Mouse (Mus musculus) midbrain, postnatal 0 days (tissue): ENCODE results near the gene Ehd1. TPM values are rescaled to one million over a fixed set of nuclear protein-coding genes. Genes with fewer than 3 reads are reported as not detected.

ENCODE experiments used
- ATAC-seq: fragments of 200-750 bp; cut with Nextera tagmentation; 2 replicates; pipeline ENCODE4 v1.8.0; 2017; ENCODE audit warnings: moderate number of reproducible peaks, mild to moderate bottlenecking, moderate TSS enrichment, moderate library complexity; ENCODE audit not compliant: low FRiP score
- DNase-seq: peaks from one replicate; pipeline ENCODE4 v3.0.0-alpha.2; 2015; ENCODE audit warnings: low spot score
- H3K27ac ChIP-seq: fragments of 300-500 bp; sonication (generic); 2 replicates; pipeline ENCODE4 v1.5.1; 2014; ENCODE audit warnings: low read depth, mild to moderate bottlenecking, low read length, mixed read lengths
- H3K27me3 ChIP-seq: fragments of 300-500 bp; sonication (generic); 2 replicates; pipeline ENCODE4 v1.6.1; 2014; ENCODE audit warnings: low read length, control low read depth, mixed read lengths; ENCODE audit not compliant: insufficient read depth
- H3K36me3 ChIP-seq: fragments of 300-500 bp; sonication (generic); 2 replicates; pipeline ENCODE4 v1.6.1; 2014; ENCODE audit warnings: low read length, control low read depth, mixed read lengths; ENCODE audit not compliant: insufficient read depth
- H3K4me1 ChIP-seq: fragments of 300-500 bp; sonication (generic); 2 replicates; pipeline ENCODE4 v1.6.1; 2014; ENCODE audit warnings: mild to moderate bottlenecking, control low read depth, antibody characterized with exemption, low read length, mixed read lengths; ENCODE audit not compliant: insufficient read depth
- H3K4me2 ChIP-seq: fragments of 300-500 bp; sonication (generic); 2 replicates; pipeline ENCODE4 v1.6.1; 2014; ENCODE audit warnings: low read depth, mild to moderate bottlenecking, low read length, mixed read lengths; ENCODE audit not compliant: poor library complexity, severe bottlenecking
- H3K4me3 ChIP-seq: fragments of 300-500 bp; sonication (generic); 2 replicates; pipeline ENCODE4 v1.5.1; 2014; ENCODE audit warnings: low read depth, mild to moderate bottlenecking, low read length, moderate library complexity
- H3K9ac ChIP-seq: fragments of 300-500 bp; sonication (generic); replicated peaks from 2 replicates; pipeline ENCODE4 v1.6.1; 2014; ENCODE audit warnings: mild to moderate bottlenecking, low read length, moderate library complexity, mixed read lengths; ENCODE audit not compliant: poor library complexity, severe bottlenecking
- H3K9me3 ChIP-seq: fragments of 300-500 bp; sonication (generic); 2 replicates; pipeline ENCODE4 v1.6.1; 2016; ENCODE audit warnings: low read length, control low read depth
- CTCF ChIP-seq: IDR thresholded peaks from 2 replicates; pipeline ENCODE4 v1.5.1; 2016; ENCODE audit warnings: antibody characterized with exemption, mild to moderate bottlenecking
- WGBS: fragments of 180-500 bp; shearing (Covaris S2); extraction: QIAGEN DNeasy Blood & Tissue Kit; methylation state at CpG from one replicate; pipeline ENCODE4 v1.1.7; 2014; 5-methylcytosine and 5-hydroxymethylcytosine counted together
- polyA plus RNA-seq: library from polyadenylated mRNA; unstranded; fragments of >200 nt; fragmentation: Nextera tagmentation; extraction: Ambion mirVana; gene quantifications from 2 replicates; pipeline ENCODE4 v1.2.1, GENCODE M21; 2015
- total RNA-seq: library from RNA; depleted of rRNA; stranded (reverse); fragments of >200 nt; gene quantifications from 2 replicates; pipeline ENCODE4 v1.2.3, GENCODE M21; 2014

Gene Ehd1
- total and polyA plus RNA-seq, 2 experiments from 2014 or later = 74.0 to 139 TPM

GRCm38 (mm10) chr19:6234337-6235083 is 42.0 kb upstream of the Ehd1 start:
- Histone ChIP-seq H3K27me3 (no peaks in the 10 kb centered on the region), H3K9me3 (no peaks in the 10 kb centered on the region), H3K9ac (peak overlapping the region; percentile 94), H3K4me3 (peak overlapping the region; percentile 92), H3K36me3 (peaks cover 40% of the 10 kb centered on the region), H3K4me2 (peak overlapping the region; percentile 89), H3K4me1 (peaks cover 11% of the 10 kb centered on the region), H3K27ac (no peak overlapping the region)
- DNase-seq = no peak
- no peak for ATAC-seq
- TF ChIP-seq CTCF = no peak
- WGBS = 61% methylated on average over 11 of the region's 11 CpGs

DNA sequence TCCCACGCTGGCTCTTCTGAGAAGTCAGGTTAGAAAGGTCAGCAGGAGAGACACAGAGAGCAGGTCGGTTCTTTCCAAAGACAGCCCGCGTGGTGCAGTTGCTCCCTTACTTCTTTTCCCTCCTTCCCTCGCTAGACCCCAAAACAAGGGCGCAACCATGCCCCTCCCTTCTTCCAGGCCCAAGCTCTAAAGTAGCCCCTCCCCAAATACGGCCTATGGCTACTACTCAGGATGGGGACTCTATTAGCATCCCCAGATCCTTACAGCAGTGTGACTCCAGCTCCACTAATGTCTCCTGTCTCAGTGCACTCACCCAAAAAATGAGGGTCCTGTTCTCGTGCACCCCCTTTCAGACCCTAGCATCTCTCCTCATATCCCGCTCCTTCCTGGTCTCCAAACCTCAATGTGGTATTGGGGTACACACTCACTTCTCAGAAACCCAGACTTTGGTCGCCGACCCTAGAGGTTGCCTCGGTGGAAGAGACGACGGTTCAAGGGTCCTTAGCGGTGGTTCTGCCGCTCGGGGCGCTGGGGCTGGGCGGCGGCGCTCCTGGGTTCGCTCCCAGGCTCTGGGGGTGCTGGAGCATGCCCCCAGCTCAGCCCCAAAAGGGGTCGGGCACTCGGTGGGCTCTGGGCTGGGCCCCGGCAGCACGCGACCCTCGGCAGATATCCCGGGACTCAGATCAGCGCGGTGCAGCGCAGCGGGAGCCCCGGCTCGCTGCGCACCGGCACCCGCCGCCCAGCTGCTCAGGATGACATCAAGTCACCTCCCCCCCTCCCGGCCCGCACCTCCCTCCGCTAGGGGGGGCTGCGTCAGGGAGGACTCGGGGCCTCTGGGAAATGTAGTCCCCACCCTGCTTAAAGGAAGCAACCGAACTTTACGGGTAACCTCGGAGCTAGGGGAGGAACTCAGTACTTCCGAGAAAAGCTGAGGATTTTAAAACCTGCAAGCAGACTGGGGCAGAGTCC is 41.2 kb upstream of the Ehd1 start, which contains the start of gene Ppp2r5b:
TSS of gene Ppp2r5b (minus strand) at position 789 of the 969 bp plus-strand sequence.
- ATAC-seq (peak; percentile 93), DNase-seq (peak; percentile 95)
- H3K36me3 ChIP-seq = peaks cover 31% of the 10 kb centered on the region
- no peaks in the 10 kb centered on the region for H3K9me3 ChIP-seq
- peak within 1 kb of the TSS; percentile 92 for H3K4me3 ChIP-seq
- H3K4me2 ChIP-seq = peak within 1 kb of the TSS; percentile 89
- 2% methylated on average over 48 of the region's 48 CpGs for WGBS
- TF ChIP-seq CTCF = peak; percentile 65
- peak within 1 kb of the TSS; percentile 94 for H3K9ac ChIP-seq
- no peaks in the 10 kb centered on the region for H3K27me3 ChIP-seq
- H3K27ac ChIP-seq = peak within 1 kb of the TSS; percentile 89
- H3K4me1 ChIP-seq = peaks cover 11% of the 10 kb centered on the region

GRCm38 (mm10) chr19:6236053-6236441 is 40.5 kb upstream of the Ehd1 start:
- Histone ChIP-seq H3K4me1 (peaks cover 11% of the 10 kb centered on the region), H3K27me3 (no peaks in the 10 kb centered on the region), H3K4me2 (peak overlapping the region; percentile 89), H3K9me3 (no peaks in the 10 kb centered on the region), H3K36me3 (peaks cover 25% of the 10 kb centered on the region), H3K4me3 (peak overlapping the region; percentile 92), H3K9ac (peak overlapping the region; percentile 94), H3K27ac (peak overlapping the region; percentile 89)
- no peak for TF ChIP-seq CTCF
- peak; percentile 97 for DNase-seq
- ATAC-seq = peak; percentile 91
- 0% methylated on average over 9 of the region's 9 CpGs for WGBS

DNA sequence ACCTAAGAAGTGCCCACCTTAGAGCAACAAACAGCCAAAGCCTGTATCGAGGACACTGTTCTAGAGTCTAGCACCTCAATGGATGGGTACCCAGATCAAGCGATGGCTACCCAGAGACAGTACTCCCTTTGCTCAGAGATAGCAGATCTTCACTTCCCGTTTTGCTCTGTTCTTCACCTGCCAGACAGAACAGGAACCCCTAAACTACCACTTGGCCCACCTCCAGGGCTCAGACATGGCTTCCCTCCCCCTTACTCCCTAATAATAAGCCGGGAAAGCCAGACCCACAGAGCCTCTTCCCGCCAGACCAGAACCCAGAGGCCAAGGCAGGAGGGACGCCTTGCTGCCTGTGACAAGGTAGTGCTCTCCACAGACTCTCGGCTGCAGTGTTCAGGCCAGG is 39.7 kb upstream of the Ehd1 start:
- ATAC-seq (no peak), DNase-seq (no peak)
- Histone ChIP-seq H3K9ac (no peak overlapping the region), H3K4me1 (peaks cover 11% of the 10 kb centered on the region), H3K27ac (no peak overlapping the region), H3K27me3 (no peaks in the 10 kb centered on the region), H3K36me3 (peaks cover 17% of the 10 kb centered on the region), H3K9me3 (no peaks in the 10 kb centered on the region), H3K4me3 (no peak overlapping the region), H3K4me2 (no peak overlapping the region)
- TF ChIP-seq CTCF = no peak
- WGBS = 79% methylated on average over 7 of the region's 7 CpGs

GRCm38 (mm10) chr19:6238740-6239139 is 37.8 kb upstream of the Ehd1 start:
- Histone ChIP-seq H3K27me3 (no peaks in the 10 kb centered on the region), H3K36me3 (peaks cover 4% of the 10 kb centered on the region; the same call in 1 of the 2 replicates), H3K27ac (no peak overlapping the region), H3K4me3 (no peak overlapping the region), H3K9me3 (no peaks in the 10 kb centered on the region), H3K4me1 (peaks cover 18% of the 10 kb centered on the region), H3K4me2 (no peak overlapping the region), H3K9ac (no peak overlapping the region)
- TF ChIP-seq CTCF = no peak
- DNase-seq (no peak), ATAC-seq (no peak)
